Mouse (Mus musculus) lung, embryonic 16.5 days (tissue): ENCODE results near the gene Bmp6. TPM values are rescaled to one million over a fixed set of nuclear protein-coding genes. Genes with fewer than 3 reads are reported as not detected.

ENCODE experiments used
- ATAC-seq: fragments of 200-750 bp; cut with Nextera tagmentation; 2 replicates; pipeline ENCODE4 v1.8.0; 2017; ENCODE audit warnings: low read depth, mild to moderate bottlenecking, moderate library complexity
- H3K27ac ChIP-seq: fragments of 300-500 bp; sonication (generic); 2 replicates; pipeline ENCODE4 v1.5.1; 2014; ENCODE audit warnings: mild to moderate bottlenecking, control low read depth, low read length
- H3K27me3 ChIP-seq: fragments of 300-500 bp; sonication (generic); 2 replicates; pipeline ENCODE4 v1.6.1; 2014; ENCODE audit warnings: low read depth, low read length, mixed read lengths; ENCODE audit not compliant: control insufficient read depth, insufficient read depth
- H3K36me3 ChIP-seq: fragments of 300-500 bp; sonication (generic); 2 replicates; pipeline ENCODE4 v1.6.1; 2014; ENCODE audit warnings: low read length; ENCODE audit not compliant: control insufficient read depth, insufficient read depth
- H3K4me1 ChIP-seq: fragments of 300-500 bp; sonication (generic); replicated peaks from 2 replicates; pipeline ENCODE4 v1.6.1; 2014; ENCODE audit warnings: low read length, mixed read lengths; ENCODE audit not compliant: control insufficient read depth, insufficient read depth
- H3K4me2 ChIP-seq: fragments of 300-500 bp; sonication (generic); 2 replicates; pipeline ENCODE4 v1.6.1; 2014; ENCODE audit warnings: low read depth, low read length, control low read depth
- H3K4me3 ChIP-seq: fragments of 300-500 bp; sonication (generic); 2 replicates; pipeline ENCODE4 v1.5.1; 2014; ENCODE audit warnings: mild to moderate bottlenecking, low read length, control low read depth
- H3K9ac ChIP-seq: fragments of 300-500 bp; sonication (generic); 2 replicates; pipeline ENCODE4 v1.6.1; 2014; ENCODE audit warnings: low read length, control low read depth
- H3K9me3 ChIP-seq: fragments of 300-500 bp; sonication (generic); 2 replicates; pipeline ENCODE4 v1.6.1; 2016; ENCODE audit warnings: low read length; ENCODE audit not compliant: control insufficient read depth
- WGBS: fragments of 180-500 bp; shearing (Covaris S2); extraction: QIAGEN DNeasy Blood & Tissue Kit; methylation state at CpG from one replicate; pipeline ENCODE4 v1.1.7; 2014; 5-methylcytosine and 5-hydroxymethylcytosine counted together
- polyA plus RNA-seq: library from polyadenylated mRNA; unstranded; fragments of >200 nt; fragmentation: Nextera tagmentation; extraction: Ambion mirVana; gene quantifications from 2 replicates; pipeline ENCODE4 v1.2.1, GENCODE M21; 2015

Bmp6 gene
- polyA plus RNA-seq, 1 experiment from 2014 or later: 1.3 TPM

DNA sequence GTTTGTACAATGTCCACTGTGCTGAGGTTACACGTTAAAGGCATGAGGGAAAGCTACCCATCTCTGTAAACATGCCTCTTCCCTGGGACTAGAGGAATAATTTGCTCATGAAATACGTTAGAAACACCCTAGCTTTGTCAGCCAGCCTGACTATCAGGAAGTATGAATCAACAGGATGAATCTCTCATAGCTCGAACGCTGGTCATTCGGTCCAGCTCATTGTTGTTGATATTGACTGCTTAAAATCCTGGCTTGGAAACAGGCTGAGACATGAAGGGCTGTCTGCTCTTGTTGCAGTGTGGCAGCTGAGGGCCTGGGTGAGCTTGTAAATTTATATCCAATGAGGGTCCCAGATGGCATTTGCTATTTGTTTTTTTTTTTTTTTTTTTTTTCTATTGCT, 4.9 kb downstream of the Bmp6 start:
- H3K27me3 ChIP-seq: peaks cover 40% of the 10 kb centered on the region
- H3K27ac ChIP-seq: no peak overlapping the region
- H3K9ac ChIP-seq: no peak overlapping the region
- ATAC-seq: no peak
- WGBS: 32% methylated on average over 5 of the region's 5 CpGs
- no peak overlapping the region for H3K4me2 ChIP-seq
- peaks cover 24% of the 10 kb centered on the region for H3K4me1 ChIP-seq
- H3K36me3 ChIP-seq: no peaks in the 10 kb centered on the region
- H3K9me3 ChIP-seq: no peaks in the 10 kb centered on the region
- H3K4me3 ChIP-seq: no peak overlapping the region

DNA sequence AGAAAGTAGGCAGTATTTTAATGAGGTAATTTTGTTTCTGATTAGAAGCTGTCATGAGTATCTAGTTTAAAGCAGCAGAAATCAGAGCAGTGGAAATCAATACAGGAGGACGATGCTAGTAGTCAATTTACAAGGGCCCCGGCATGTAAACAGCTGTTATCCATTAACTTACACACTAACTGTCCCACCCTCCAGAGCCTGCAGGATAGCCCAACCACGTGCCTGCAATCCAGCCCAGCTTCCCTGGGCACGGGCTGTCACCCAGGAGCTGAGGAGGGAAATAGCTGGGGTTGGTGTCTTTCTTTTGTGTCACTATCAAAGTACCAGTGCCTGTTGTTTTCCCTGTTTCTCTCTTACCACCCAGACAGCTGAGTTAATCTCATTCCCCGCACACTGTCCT, 7.1 kb downstream of the Bmp6 start:
- H3K27ac ChIP-seq: no peak overlapping the region
- peak; percentile 53; the same call in 1 of the 2 replicates for ATAC-seq
- no peaks in the 10 kb centered on the region for H3K9me3 ChIP-seq
- H3K9ac ChIP-seq: no peak overlapping the region
- peaks cover 6% of the 10 kb centered on the region; the same call in 1 of the 2 replicates for H3K4me1 ChIP-seq
- H3K4me3 ChIP-seq: no peak overlapping the region
- H3K4me2 ChIP-seq: no peak overlapping the region
- peaks cover 19% of the 10 kb centered on the region for H3K27me3 ChIP-seq
- WGBS: 20% methylated on average over 5 of the region's 5 CpGs
- no peaks in the 10 kb centered on the region for H3K36me3 ChIP-seq

DNA sequence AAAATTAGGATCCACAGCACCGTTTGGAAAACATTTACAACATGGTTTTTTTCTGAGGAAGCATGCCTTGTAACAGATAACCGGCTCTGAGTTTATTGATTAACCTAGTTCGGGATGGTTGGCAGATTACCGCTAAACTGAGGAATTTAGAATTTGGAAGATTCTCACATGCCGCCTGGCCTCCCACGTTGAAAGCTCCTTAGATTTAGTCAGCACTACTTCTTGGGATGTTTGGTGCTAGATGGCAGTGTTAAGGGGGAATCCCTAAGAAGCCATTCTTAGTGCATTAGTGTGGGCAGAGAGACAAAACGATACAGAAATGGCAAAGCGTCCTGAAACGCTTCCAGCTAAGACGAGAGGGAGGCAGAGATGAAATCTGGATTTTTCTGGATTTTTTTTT, 8.1 kb downstream of the Bmp6 start:
- Histone ChIP-seq H3K36me3 (no peaks in the 10 kb centered on the region), H3K9ac (no peak overlapping the region), H3K27me3 (peaks cover 10% of the 10 kb centered on the region; the same call in 1 of the 2 replicates), H3K27ac (no peak overlapping the region), H3K4me2 (no peak overlapping the region), H3K4me3 (no peak overlapping the region), H3K9me3 (no peaks in the 10 kb centered on the region), H3K4me1 (peaks cover 6% of the 10 kb centered on the region; the same call in 1 of the 2 replicates)
- no peak for ATAC-seq
- 55% methylated on average over 10 of the region's 10 CpGs for WGBS

DNA sequence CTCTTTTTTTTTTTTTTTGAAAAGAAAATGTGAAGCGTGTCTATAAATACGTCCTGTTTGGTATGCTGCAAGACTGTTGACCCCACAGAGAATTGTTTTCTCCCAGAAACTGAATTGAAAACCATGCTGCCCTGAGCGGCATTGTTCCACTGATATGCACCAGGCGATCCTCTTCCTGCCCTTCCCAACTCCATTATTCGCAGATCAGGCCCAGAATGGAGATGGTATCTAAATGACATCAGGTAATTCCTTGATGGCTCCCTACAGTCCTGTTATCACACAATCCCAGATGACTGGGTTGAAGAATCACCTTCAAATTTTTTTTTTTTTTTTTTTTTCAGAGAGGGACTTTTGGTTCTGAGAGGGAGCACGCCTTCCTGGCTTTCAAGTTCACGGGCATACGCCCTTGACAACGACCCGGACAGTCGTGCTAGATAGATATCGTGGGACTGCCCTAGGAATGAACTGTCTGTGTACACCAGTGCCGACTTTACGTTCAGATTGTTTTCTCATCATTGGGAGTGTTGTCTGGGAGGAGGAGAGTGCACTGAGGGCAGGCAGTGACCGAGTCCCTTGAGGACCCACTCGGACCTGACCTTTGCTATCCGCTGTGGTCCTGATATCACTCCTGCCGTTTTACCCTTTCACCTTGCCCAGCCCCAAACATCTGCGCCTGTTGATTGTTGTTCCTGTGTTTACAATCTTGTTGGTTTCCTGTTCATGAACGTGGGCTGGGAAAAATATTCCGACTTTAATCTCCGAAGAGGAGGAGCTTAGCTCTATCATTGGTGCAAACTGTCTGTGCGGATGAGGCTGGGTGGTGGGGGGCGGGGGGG, 8.7 kb downstream of the Bmp6 start:
- no peak overlapping the region for H3K4me2 ChIP-seq
- WGBS: 44% methylated on average over 24 of the region's 24 CpGs
- H3K4me3 ChIP-seq: no peak overlapping the region

DNA sequence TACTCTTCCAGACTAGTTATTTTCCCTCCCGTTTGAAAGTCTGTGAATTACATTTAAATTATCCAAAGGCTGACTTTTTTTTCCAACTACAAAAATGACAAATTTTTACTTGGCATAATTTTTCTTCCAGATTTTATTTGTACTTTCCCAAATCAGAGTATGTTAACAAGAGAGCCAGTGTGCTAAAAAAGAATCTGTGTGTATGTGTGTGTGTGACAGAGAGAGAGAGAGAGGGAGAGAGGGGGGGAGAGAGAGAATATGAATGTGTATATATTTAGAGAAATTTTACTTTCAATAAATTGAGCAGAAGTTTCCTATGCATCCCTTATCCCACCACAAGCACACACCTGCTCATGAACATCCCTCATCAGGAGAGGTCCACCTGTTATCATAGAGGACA, 9.4 kb downstream of the Bmp6 start:
- Histone ChIP-seq H3K4me1 (peaks cover 6% of the 10 kb centered on the region; the same call in 1 of the 2 replicates), H3K9me3 (no peaks in the 10 kb centered on the region), H3K27ac (no peak overlapping the region), H3K4me2 (no peak overlapping the region), H3K9ac (no peak overlapping the region), H3K4me3 (no peak overlapping the region), H3K27me3 (peaks cover 5% of the 10 kb centered on the region; the same call in 1 of the 2 replicates), H3K36me3 (no peaks in the 10 kb centered on the region)
- WGBS: 31% methylated on average over 1 of the region's 1 CpGs
- ATAC-seq: no peak

More for the DNA sequence above, 8.7 kb downstream of the Bmp6 start:
- no peak overlapping the region for H3K27ac ChIP-seq
- ATAC-seq: no peak
- H3K27me3 ChIP-seq: peaks cover 6% of the 10 kb centered on the region; the same call in 1 of the 2 replicates
- no peak overlapping the region for H3K9ac ChIP-seq
- H3K4me1 ChIP-seq: peaks cover 6% of the 10 kb centered on the region; the same call in 1 of the 2 replicates
- H3K36me3 ChIP-seq: no peaks in the 10 kb centered on the region
- H3K9me3 ChIP-seq: no peaks in the 10 kb centered on the region

DNA sequence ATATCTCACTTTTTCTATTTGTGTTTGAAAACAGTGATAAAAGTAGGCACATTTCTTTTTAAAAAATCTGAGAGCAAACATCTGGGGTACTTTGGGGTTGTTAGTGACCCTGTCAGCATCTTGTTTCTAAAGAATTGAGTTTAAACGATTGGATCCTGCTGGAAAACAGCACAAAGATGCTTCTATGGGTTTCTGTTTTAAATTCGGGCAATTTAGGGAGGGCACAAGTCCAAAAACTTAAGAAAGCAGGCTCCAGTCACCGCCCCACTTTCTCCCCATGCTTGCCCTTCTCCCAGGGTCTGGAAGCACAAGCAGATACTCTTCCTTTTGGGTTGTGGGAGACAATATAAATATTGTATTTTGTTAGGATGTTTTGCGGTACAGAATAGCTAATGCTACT, 14.1 kb downstream of the Bmp6 start:
- H3K9ac ChIP-seq: no peak overlapping the region
- H3K27ac ChIP-seq: no peak overlapping the region
- no peak for ATAC-seq
- no peaks in the 10 kb centered on the region for H3K4me1 ChIP-seq
- no peak overlapping the region for H3K4me3 ChIP-seq
- no peaks in the 10 kb centered on the region for H3K36me3 ChIP-seq
- no peaks in the 10 kb centered on the region for H3K27me3 ChIP-seq
- WGBS: 47% methylated on average over 4 of the region's 4 CpGs
- H3K9me3 ChIP-seq: no peaks in the 10 kb centered on the region
- H3K4me2 ChIP-seq: 0 out of 2 replicates have a peak overlapping the region, but pooled peaks have one; percentile 9

DNA sequence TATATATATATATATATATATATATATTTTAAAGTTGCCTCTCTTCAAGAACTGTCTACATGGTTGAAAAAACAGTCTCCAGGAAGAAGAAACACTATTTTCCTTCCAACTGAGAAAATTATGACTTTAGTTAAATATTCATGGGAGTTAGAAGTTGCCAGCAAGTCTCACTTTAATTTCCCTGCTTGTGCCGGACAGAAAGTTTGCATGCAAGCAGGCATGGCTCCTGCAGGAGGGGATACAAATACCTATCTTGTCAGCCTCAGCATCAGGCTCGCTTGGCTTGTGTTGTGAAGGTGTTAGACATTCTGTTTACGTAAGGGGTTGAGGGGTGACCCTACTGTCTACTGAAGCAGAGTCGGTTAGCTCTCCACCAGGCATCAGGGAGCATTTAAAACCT, 17.8 kb downstream of the Bmp6 start:
- no peak for ATAC-seq
- Histone ChIP-seq H3K4me2 (no peak overlapping the region), H3K4me3 (no peak overlapping the region), H3K4me1 (no peaks in the 10 kb centered on the region), H3K27me3 (no peaks in the 10 kb centered on the region), H3K36me3 (no peaks in the 10 kb centered on the region), H3K27ac (no peak overlapping the region), H3K9ac (no peak overlapping the region), H3K9me3 (no peaks in the 10 kb centered on the region)
- 46% methylated on average over 4 of the region's 4 CpGs for WGBS

DNA sequence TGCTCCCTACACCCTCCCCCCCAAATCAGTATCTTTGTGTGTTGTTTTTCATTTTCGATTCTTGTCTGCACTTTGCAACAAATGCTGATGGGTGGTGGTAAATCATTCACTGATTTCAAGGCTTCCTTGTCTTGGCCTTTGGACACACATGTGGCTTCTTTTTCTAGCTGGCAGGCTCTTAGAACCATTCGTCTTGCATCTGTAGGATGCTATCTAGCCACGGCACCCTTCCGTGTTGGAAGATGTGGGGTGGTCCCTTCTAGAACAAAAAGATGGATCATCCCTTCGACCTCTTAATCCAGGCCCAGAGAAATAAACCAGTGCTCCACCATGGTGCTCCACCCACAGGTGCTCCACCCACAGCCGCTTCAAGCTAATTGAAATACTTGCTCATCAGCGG, 19.0 kb downstream of the Bmp6 start:
- H3K4me2 ChIP-seq: no peak overlapping the region
- H3K36me3 ChIP-seq: no peaks in the 10 kb centered on the region
- no peak for ATAC-seq
- no peak overlapping the region for H3K4me3 ChIP-seq
- no peaks in the 10 kb centered on the region for H3K27me3 ChIP-seq
- H3K9me3 ChIP-seq: no peaks in the 10 kb centered on the region
- H3K27ac ChIP-seq: no peak overlapping the region
- no peak overlapping the region for H3K9ac ChIP-seq
- 74% methylated on average over 7 of the region's 7 CpGs for WGBS
- no peaks in the 10 kb centered on the region for H3K4me1 ChIP-seq

DNA sequence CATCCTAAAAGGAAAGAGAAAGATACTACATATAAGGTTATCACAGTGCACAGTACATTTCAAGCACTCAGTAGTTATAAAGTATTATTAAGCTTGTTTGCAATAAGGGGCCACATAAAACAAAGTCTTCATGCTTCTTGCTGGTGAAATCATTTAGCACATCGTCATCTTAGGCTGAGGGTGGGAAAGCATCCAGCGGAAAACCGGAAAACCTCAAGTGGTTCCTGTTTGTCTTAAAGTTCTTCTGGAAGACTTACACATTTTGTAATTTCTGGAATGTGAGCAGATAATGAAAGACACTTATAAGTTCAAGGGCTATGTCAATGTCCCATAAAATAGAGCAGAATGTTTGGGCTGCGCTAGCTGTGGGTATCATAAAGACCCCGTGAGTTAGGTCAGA, 24.7 kb downstream of the Bmp6 start:
- peaks cover 3% of the 10 kb centered on the region for H3K9me3 ChIP-seq
- no peaks in the 10 kb centered on the region for H3K4me1 ChIP-seq
- H3K4me3 ChIP-seq: no peak overlapping the region
- no peaks in the 10 kb centered on the region for H3K27me3 ChIP-seq
- ATAC-seq: peak; percentile 73
- H3K36me3 ChIP-seq: no peaks in the 10 kb centered on the region
- peak overlapping the region; percentile 30; the same call in 1 of the 2 replicates for H3K27ac ChIP-seq
- WGBS: 23% methylated on average over 5 of the region's 5 CpGs
- H3K4me2 ChIP-seq: no peak overlapping the region
- no peak overlapping the region for H3K9ac ChIP-seq
